Mouse (Mus musculus) liver, embryonic 11.5 days (tissue): ENCODE data around the gene Ces3a. TPM values are rescaled to one million over a fixed set of nuclear protein-coding genes. Genes with fewer than 3 reads are reported as not detected.
"Not testable (repeated sequence)": the region's sequence is repeated elsewhere in the genome, so short reads cannot be mapped to it uniquely, and the experiment has no call there.

ENCODE experiments used
- ATAC-seq: fragments of 200-750 bp; cut with Nextera tagmentation; replicated peaks from 2 replicates; pipeline ENCODE4 v1.8.0; 2017; ENCODE audit warnings: moderate number of reproducible peaks, mild to moderate bottlenecking, moderate TSS enrichment, moderate library complexity; ENCODE audit not compliant: low FRiP score
- DNase-seq: peaks from one replicate; pipeline ENCODE4 v3.0.0-alpha.2; 2017; ENCODE audit warnings: low spot score
- H3K27ac ChIP-seq: fragments of 300-500 bp; sonication (generic); 2 replicates; pipeline ENCODE4 v1.5.1; 2014; ENCODE audit warnings: mild to moderate bottlenecking, low read depth, low read length, control low read depth
- H3K27me3 ChIP-seq: fragments of 300-500 bp; sonication (generic); replicated peaks from 2 replicates; pipeline ENCODE4 v1.6.1; 2014; ENCODE audit warnings: low read length, mixed read lengths; ENCODE audit not compliant: control insufficient read depth, insufficient read depth
- H3K36me3 ChIP-seq: fragments of 300-500 bp; sonication (generic); 2 replicates; pipeline ENCODE4 v1.6.1; 2014; ENCODE audit warnings: mild to moderate bottlenecking, low read length, moderate library complexity, mixed read lengths; ENCODE audit not compliant: control insufficient read depth, insufficient read depth
- H3K4me1 ChIP-seq: fragments of 300-500 bp; sonication (generic); replicated peaks from 2 replicates; pipeline ENCODE4 v1.6.1; 2014; ENCODE audit warnings: low read length, mixed read lengths; ENCODE audit not compliant: control insufficient read depth, insufficient read depth
- H3K4me2 ChIP-seq: fragments of 300-500 bp; sonication (generic); 2 replicates; pipeline ENCODE4 v1.6.1; 2014; ENCODE audit warnings: mild to moderate bottlenecking, control low read depth, moderate library complexity
- H3K4me3 ChIP-seq: fragments of 300-500 bp; sonication (generic); 2 replicates; pipeline ENCODE4 v1.5.1; 2014; ENCODE audit warnings: low read depth, low read length, control low read depth
- H3K9ac ChIP-seq: fragments of 300-500 bp; sonication (generic); 2 replicates; pipeline ENCODE4 v1.6.1; 2014; ENCODE audit warnings: low read depth, low read length, control low read depth
- H3K9me3 ChIP-seq: fragments of 300-500 bp; sonication (generic); 2 replicates; pipeline ENCODE4 v1.6.1; 2016; ENCODE audit warnings: low read length, inconsistent platforms, mixed read lengths; ENCODE audit not compliant: control insufficient read depth
- WGBS: fragments of 180-500 bp; shearing (Covaris S2); extraction: QIAGEN DNeasy Blood & Tissue Kit; methylation state at CpG from one replicate; pipeline ENCODE4 v1.1.7; 2014; 5-methylcytosine and 5-hydroxymethylcytosine counted together
- polyA plus RNA-seq: library from polyadenylated mRNA; unstranded; fragments of >200 nt; fragmentation: Nextera tagmentation; extraction: Ambion mirVana; gene quantifications from 2 replicates; pipeline ENCODE4 v1.2.1, GENCODE M21; 2014

Ces3a gene
- polyA plus RNA-seq, 1 experiment from 2014 or later, result not detected

DNA sequence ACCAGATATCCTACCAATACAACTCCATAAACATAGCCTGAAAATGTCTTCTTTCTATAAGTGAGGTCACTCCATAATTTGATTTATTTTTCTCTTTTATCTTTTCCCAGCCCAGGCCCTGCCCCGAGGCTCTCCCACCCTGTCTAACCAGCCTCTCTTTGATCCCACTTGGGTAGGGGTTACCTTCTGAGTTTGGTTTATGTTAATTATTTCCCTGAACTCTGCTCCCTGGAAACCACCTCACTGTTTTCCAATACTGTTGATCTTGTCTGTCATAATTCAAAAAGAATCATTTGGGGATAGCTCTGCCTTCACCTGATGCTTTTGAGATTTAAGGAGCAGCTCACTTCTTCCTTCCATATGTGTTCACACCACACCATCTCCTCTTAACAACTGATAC, 4.9 kb upstream of the Ces3a start:
- Histone ChIP-seq H3K27ac (no peak overlapping the region), H3K36me3 (no peaks in the 10 kb centered on the region), H3K9ac (no peak overlapping the region), H3K27me3 (no peaks in the 10 kb centered on the region), H3K4me3 (no peak overlapping the region), H3K9me3 (no peaks in the 10 kb centered on the region), H3K4me2 (no peak overlapping the region), H3K4me1 (no peaks in the 10 kb centered on the region)
- DNase-seq, result no peak
- no peak for ATAC-seq
- WGBS, result 67% methylated on average over 1 of the region's 1 CpGs

- ATAC-seq, result no peak
- H3K27me3 ChIP-seq, result no peaks in the 10 kb centered on the region
- no peak overlapping the region for H3K4me3 ChIP-seq
- H3K4me1 ChIP-seq, result no peaks in the 10 kb centered on the region
- no peak overlapping the region for H3K4me2 ChIP-seq
- no peak for DNase-seq
- no peak overlapping the region for H3K9ac ChIP-seq
- 64% methylated on average over 3 of the region's 3 CpGs for WGBS
- H3K27ac ChIP-seq, result no peak overlapping the region
- no peaks in the 10 kb centered on the region for H3K9me3 ChIP-seq
- no peaks in the 10 kb centered on the region for H3K36me3 ChIP-seq
Measured at GRCm38 (mm10) chr8:105045824-105046401, 2.5 kb upstream of the Ces3a start.

GRCm38 (mm10) chr8:105056211-105056610, 7.8 kb downstream of the Ces3a start:
- ATAC-seq, result no peak
- no peak for DNase-seq
- no peak overlapping the region for H3K9ac ChIP-seq

DNA sequence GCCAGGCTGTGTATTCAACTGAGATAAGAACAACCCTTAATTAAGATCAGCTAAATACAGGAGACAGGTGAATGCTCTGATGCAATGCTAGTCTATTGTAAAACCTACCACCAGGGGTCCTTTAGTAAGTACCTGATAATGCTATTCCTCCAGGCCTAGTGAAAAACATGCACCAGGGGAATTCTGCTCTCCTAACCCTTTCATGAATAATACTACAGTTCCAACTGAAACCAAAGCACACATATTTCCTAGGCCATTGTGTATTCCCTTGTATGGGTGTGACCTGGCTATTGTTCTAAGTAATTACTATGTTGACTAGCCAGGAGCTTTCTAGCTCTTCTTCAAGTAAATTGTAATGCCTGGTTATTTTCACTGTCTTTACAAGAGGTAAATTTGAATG, 11.7 kb downstream of the Ces3a start:
- Histone ChIP-seq H3K9me3 (no peaks in the 10 kb centered on the region), H3K36me3 (no peaks in the 10 kb centered on the region), H3K9ac (no peak overlapping the region), H3K27me3 (no peaks in the 10 kb centered on the region), H3K4me3 (no peak overlapping the region), H3K27ac (no peak overlapping the region), H3K4me2 (no peak overlapping the region), H3K4me1 (no peaks in the 10 kb centered on the region)
- DNase-seq (no peak), ATAC-seq (no peak)

More at GRCm38 (mm10) chr8:105056211-105056610, 7.8 kb downstream of the Ces3a start:
- 94% methylated on average over 4 of the region's 4 CpGs for WGBS
- no peaks in the 10 kb centered on the region for H3K4me1 ChIP-seq
- H3K4me3 ChIP-seq, result no peak overlapping the region
- no peaks in the 10 kb centered on the region for H3K27me3 ChIP-seq
- H3K9me3 ChIP-seq, result no peaks in the 10 kb centered on the region
- no peak overlapping the region for H3K4me2 ChIP-seq
- H3K36me3 ChIP-seq, result no peaks in the 10 kb centered on the region
- H3K27ac ChIP-seq, result no peak overlapping the region

DNA sequence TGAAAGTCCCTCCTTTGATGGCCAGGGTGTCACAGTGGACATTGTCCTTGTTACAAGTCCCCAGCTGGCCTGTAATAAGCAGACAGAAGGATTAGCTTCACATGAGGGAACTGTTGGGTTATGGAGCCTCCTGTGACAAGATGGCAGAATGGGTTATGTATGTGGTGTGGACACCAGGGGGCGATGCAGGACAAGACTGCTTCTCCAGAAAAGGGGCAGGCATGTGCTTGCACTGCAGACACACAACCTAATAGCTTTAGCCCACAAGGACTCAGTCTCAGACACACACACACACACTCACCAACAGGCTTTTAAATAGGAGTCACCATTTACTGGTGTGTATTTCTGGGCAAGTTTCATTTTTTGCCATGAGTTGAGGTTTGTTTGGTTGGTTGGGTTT, 18.4 kb downstream of the Ces3a start:
- WGBS, result 6% methylated on average over 1 of the region's 1 CpGs
- H3K4me3 ChIP-seq, result no peak overlapping the region
- ATAC-seq (no peak), DNase-seq (peak; percentile 34)
- H3K27me3 ChIP-seq, result no peaks in the 10 kb centered on the region
- H3K36me3 ChIP-seq, result no peaks in the 10 kb centered on the region
- no peaks in the 10 kb centered on the region for H3K9me3 ChIP-seq
- H3K27ac ChIP-seq, result no peak overlapping the region
- no peak overlapping the region for H3K9ac ChIP-seq
- no peaks in the 10 kb centered on the region for H3K4me1 ChIP-seq
- no peak overlapping the region for H3K4me2 ChIP-seq

- not testable (repeated sequence) for H3K36me3 ChIP-seq, H3K27ac ChIP-seq, H3K4me3 ChIP-seq, H3K27me3 ChIP-seq, ATAC-seq, DNase-seq, H3K9ac ChIP-seq, H3K9me3 ChIP-seq, H3K4me2 ChIP-seq, H3K4me1 ChIP-seq
- WGBS, result 56% methylated on average over 7 of the region's 7 CpGs
Measured at GRCm38 (mm10) chr8:105067905-105068304, 19.5 kb downstream of the Ces3a start.

DNA sequence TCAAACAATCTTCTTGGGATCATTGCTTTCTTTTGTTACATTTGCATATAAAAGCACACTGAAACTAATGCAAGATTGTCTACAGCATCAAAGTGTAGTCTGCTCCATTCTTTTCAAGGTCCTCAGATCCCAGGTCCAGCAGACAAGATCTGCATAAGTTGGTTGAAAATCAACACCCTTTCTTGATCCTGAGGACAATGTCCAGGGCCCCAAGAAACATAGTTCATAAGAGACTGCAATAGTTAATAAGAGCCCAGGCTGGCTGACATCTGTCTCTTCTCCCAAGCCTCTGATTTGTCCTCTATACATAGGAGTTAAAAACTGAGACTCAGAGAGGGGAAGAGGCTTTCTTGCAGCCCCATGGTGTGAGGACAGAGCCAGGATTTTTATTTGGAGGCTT, 20.6 kb downstream of the Ces3a start:
- Histone ChIP-seq H3K36me3 (no peaks in the 10 kb centered on the region), H3K27me3 (no peaks in the 10 kb centered on the region), H3K9me3 (no peaks in the 10 kb centered on the region), H3K27ac (no peak overlapping the region), H3K9ac (no peak overlapping the region), H3K4me2 (no peak overlapping the region), H3K4me1 (no peaks in the 10 kb centered on the region), H3K4me3 (no peak overlapping the region)
- DNase-seq (no peak), ATAC-seq (no peak)

- Histone ChIP-seq H3K4me2 (no peak overlapping the region), H3K36me3 (no peaks in the 10 kb centered on the region), H3K4me1 (no peaks in the 10 kb centered on the region), H3K27ac (no peak overlapping the region), H3K4me3 (no peak overlapping the region), H3K27me3 (no peaks in the 10 kb centered on the region), H3K9me3 (no peaks in the 10 kb centered on the region), H3K9ac (no peak overlapping the region)
- DNase-seq, result no peak
- ATAC-seq, result no peak
- 90% methylated on average over 4 of the region's 4 CpGs for WGBS
Measured at GRCm38 (mm10) chr8:105076601-105077000, 28.2 kb downstream of the Ces3a start.

DNA sequence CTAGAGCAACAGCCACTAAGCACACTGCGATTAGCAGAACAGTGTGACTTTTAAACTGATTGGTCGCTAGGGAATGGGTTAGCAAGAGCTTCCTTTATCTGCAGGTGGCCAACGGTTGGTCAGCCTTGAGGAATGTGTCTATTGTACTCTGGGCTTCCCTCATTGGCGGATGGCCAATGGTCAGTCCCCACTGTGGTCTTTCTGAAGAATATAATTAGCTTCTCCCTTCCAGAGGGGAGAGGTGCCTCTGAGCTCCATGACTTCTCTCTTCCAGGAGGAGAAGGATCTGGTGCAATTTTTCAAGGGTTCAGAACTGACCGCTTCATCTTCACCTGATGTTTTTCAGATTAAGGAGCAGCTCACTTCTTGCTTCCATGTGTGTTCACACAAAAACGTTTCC, 28.7 kb downstream of the Ces3a start:
- 71% methylated on average over 6 of the region's 6 CpGs for WGBS
- DNase-seq, result no peak
- no peaks in the 10 kb centered on the region for H3K27me3 ChIP-seq
- H3K36me3 ChIP-seq, result no peaks in the 10 kb centered on the region
- H3K4me2 ChIP-seq, result no peak overlapping the region
- no peak overlapping the region for H3K27ac ChIP-seq
- H3K9me3 ChIP-seq, result no peaks in the 10 kb centered on the region
- no peak overlapping the region for H3K9ac ChIP-seq
- no peak for ATAC-seq
- no peaks in the 10 kb centered on the region for H3K4me1 ChIP-seq
- H3K4me3 ChIP-seq, result no peak overlapping the region
